Mouse (Mus musculus): Measurements from ENCODE around the gene Fgfr2. TPM values are rescaled to one million over a fixed set of nuclear protein-coding genes. Genes with fewer than 3 reads are reported as not detected.
A peak's percentile ranks its signal among the peaks of the same experiment; 100 is the strongest.

Gene Fgfr2
- polyA plus RNA-seq, 1 experiment from 2014 or later = 92.5 TPM

DNA sequence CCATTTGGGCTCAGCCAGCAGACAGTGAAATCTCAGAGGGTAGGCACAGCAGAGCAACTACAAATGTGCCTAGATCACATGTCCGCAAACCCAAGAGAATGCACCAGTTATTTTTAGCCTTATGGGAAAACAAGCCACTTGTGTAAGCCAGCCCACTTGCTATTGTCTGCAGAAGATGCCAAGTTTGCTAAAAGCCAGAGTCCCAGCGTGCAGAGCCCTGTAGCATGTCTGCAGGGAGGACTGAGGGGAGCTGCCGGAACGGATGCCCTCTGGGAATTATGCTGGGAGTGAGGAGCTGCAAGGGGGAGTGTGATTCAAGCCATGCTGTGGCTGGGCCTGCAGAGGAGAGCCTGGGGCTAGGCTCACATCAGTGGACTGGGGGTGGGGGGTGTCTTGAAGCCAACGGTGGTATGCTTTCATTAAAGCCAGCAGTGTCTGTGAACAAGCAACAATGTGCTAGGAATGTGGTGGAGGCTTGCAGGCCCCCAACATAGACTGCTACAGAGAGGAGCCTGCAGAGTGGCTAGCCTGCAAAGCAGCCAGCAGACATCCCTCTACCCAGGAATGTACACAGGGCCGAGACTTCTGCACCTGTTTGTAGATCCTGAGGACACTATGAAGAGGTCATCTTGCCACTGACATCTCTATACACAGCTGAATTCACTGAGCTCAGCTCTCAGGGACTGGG is 408.8 kb downstream of the Fgfr2 start:
- DNase-seq (ENCODE audit: low spot score) = peak; percentile 22
- Histone ChIP-seq H3K36me3 (peaks cover 27% of the 10 kb centered on the region), H3K4me3 (no peak overlapping the region), H3K27me3 (ENCODE audit: insufficient read depth, poor library complexity, severe bottlenecking) (no peaks in the 10 kb centered on the region), H3K27ac (peak overlapping the region; percentile 71), H3K4me1 (replicated peaks) (peaks cover 75% of the 10 kb centered on the region), H3K9me3 (no peaks in the 10 kb centered on the region)
- WGBS = 42% methylated on average over 6 of the region's 6 CpGs

DNA sequence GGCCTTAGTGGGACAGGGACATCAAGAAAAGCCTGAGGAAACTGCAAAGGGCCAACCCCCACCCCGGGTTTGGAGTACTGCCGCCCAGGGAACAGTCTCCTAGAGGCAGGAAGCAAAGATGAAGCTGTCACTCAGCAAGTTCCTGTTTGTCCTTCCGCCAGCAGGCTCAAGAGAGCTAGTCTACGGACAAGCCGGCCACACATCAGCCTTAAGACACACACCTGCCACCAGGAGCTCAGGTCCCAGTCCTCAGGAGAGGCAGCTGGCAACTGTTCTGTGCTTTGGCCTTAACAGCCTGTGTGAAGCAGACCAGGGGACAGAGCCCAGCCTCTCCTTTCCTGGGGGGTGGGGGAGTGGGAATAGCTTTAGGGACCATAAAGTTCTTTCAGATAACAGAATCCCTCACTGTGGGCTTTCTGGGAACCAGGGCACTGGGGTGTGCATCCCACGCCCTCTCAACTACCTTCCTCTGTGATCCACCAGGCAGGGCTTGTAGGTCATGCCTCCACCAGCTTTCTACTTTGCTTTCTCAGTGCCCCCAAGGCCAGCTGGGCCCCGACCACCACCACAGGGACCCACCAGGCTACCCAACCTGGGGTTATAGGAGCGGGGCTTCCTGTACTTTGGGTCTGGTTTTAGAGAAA is 409.5 kb downstream of the Fgfr2 start:
- no peak overlapping the region for H3K4me3 ChIP-seq
- no peak for DNase-seq (ENCODE audit: low spot score)
- H3K9me3 ChIP-seq = no peaks in the 10 kb centered on the region
- peaks cover 68% of the 10 kb centered on the region for H3K4me1 ChIP-seq (replicated peaks)
- WGBS = 72% methylated on average over 8 of the region's 8 CpGs
- peaks cover 27% of the 10 kb centered on the region for H3K36me3 ChIP-seq
- no peaks in the 10 kb centered on the region for H3K27me3 ChIP-seq (ENCODE audit: insufficient read depth, poor library complexity, severe bottlenecking)
- peak overlapping the region; percentile 71 for H3K27ac ChIP-seq

DNA sequence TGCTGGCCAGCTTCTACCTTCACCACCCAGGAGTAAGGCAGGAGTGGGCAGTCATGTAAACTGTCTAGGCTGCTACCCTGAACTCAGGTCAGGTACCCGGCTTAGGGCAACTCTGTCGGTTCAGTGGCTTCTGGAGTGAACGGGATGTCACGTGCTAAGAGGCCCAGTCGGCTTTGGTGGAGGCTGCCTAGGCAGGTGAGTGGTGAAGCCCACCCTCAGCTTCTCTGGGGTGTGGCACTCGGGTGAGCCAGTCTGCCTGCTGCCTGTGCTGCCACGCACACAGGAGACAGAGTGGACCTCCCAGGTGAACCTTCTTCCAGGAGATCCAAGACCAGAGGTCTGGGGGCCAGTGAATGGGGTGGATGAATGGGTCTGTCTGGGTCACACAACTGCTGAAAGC is 410.2 kb downstream of the Fgfr2 start:
- no peak overlapping the region; the same call in 1 of the 2 replicates for H3K27ac ChIP-seq
- no peaks in the 10 kb centered on the region for H3K27me3 ChIP-seq (ENCODE audit: insufficient read depth, poor library complexity, severe bottlenecking)
- DNase-seq (ENCODE audit: low spot score) = no peak
- 86% methylated on average over 7 of the region's 7 CpGs for WGBS
- no peaks in the 10 kb centered on the region for H3K9me3 ChIP-seq
- peaks cover 62% of the 10 kb centered on the region for H3K4me1 ChIP-seq (replicated peaks)
- peaks cover 27% of the 10 kb centered on the region for H3K36me3 ChIP-seq
- H3K4me3 ChIP-seq = no peak overlapping the region

- H3K4me3 ChIP-seq = no peak overlapping the region
- H3K4me1 ChIP-seq (replicated peaks) = peaks cover 54% of the 10 kb centered on the region
- 44% methylated on average over 16 of the region's 16 CpGs for WGBS
- no peaks in the 10 kb centered on the region for H3K27me3 ChIP-seq (ENCODE audit: insufficient read depth, poor library complexity, severe bottlenecking)
- no peak for DNase-seq (ENCODE audit: low spot score)
- H3K27ac ChIP-seq = peak overlapping the region; percentile 73
- H3K9me3 ChIP-seq = no peaks in the 10 kb centered on the region
- H3K36me3 ChIP-seq = peaks cover 24% of the 10 kb centered on the region
Observed at GRCm38 (mm10) chr7:132712044-132712708, 411.0 kb downstream of the Fgfr2 start.

GRCm38 (mm10) chr7:132711579-132711978 is 411.6 kb downstream of the Fgfr2 start:
- Histone ChIP-seq H3K4me1 (replicated peaks) (peaks cover 52% of the 10 kb centered on the region), H3K27me3 (ENCODE audit: insufficient read depth, poor library complexity, severe bottlenecking) (no peaks in the 10 kb centered on the region), H3K4me3 (no peak overlapping the region), H3K27ac (peak overlapping the region; percentile 73), H3K36me3 (peaks cover 24% of the 10 kb centered on the region), H3K9me3 (no peaks in the 10 kb centered on the region)
- no peak for DNase-seq (ENCODE audit: low spot score)
- 76% methylated on average over 9 of the region's 9 CpGs for WGBS

DNA sequence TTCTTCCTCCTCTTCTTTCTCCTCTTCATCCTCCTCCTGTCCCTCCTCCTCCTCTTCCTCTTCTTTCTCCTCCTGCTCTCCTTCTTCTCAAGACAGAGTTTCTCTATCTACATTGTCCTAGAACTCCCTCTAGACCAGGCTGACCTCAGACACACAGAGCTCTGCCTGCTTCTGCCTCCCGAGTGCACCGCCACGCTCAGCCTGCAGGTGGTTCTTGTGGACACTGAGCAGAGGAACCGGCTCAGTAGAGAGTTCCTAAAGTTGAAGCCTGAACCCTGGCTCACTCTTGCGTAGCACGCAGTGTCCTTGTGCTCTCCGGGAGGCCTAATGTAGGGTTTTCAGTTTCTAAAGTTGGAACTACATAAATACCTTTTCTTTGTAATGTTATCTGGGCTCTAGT is 418.0 kb downstream of the Fgfr2 start:
- Histone ChIP-seq H3K36me3 (no peaks in the 10 kb centered on the region), H3K9me3 (no peaks in the 10 kb centered on the region), H3K27ac (no peak overlapping the region), H3K4me3 (no peak overlapping the region), H3K27me3 (ENCODE audit: insufficient read depth, poor library complexity, severe bottlenecking) (no peaks in the 10 kb centered on the region), H3K4me1 (replicated peaks) (peaks cover 12% of the 10 kb centered on the region)
- 91% methylated on average over 7 of the region's 7 CpGs for WGBS
- no peak for DNase-seq (ENCODE audit: low spot score)

GRCm38 (mm10) chr7:132704310-132704875 is 418.8 kb downstream of the Fgfr2 start:
- Histone ChIP-seq H3K27me3 (ENCODE audit: insufficient read depth, poor library complexity, severe bottlenecking) (no peaks in the 10 kb centered on the region), H3K4me3 (no peak overlapping the region), H3K9me3 (no peaks in the 10 kb centered on the region), H3K27ac (no peak overlapping the region), H3K4me1 (replicated peaks) (peaks cover 20% of the 10 kb centered on the region), H3K36me3 (no peaks in the 10 kb centered on the region)
- no peak for DNase-seq (ENCODE audit: low spot score)
- 88% methylated on average over 8 of the region's 8 CpGs for WGBS

DNA sequence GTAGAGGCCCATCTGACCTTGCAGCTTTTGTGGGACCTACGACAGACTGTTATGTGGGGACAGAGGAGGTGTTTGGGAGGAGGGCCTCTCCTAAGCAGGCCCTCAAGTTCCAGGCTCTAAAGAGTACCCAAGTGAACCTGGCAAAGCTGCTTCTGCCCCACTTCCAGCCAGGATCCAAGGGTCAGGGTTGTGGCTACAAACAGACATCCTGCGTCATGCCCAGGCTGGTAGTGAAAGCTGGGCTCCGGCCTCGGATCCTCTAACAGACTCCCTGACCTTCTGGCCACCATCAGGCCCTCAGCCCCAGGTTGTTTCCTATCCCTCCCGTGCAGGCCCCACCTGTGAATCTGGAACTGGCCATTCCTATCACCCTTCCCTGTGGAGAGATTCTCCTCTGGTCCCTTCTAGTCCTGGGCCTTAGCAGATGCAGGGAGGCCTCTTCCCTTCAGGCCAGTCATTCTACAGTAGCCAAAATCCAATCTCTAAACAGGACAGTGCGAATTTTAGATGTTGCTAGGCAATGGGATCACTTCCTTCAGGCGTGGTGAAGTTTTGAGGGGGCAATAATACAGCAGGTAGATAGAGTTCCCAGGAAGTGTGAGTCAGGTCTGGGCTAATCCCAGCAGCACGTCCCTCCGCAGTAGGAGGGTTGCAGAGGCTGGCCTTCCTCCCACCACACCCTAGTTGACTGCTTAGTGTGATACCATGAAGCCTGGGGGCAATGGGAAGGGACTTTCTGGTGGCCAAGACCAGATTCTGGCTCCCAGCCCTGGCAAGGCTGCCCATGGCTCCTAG is 419.4 kb downstream of the Fgfr2 start:
- DNase-seq (ENCODE audit: low spot score) = no peak
- no peak overlapping the region; the same call in 1 of the 2 replicates for H3K27ac ChIP-seq
- no peaks in the 10 kb centered on the region for H3K27me3 ChIP-seq (ENCODE audit: insufficient read depth, poor library complexity, severe bottlenecking)
- H3K36me3 ChIP-seq = no peaks in the 10 kb centered on the region
- H3K4me1 ChIP-seq (replicated peaks) = peaks cover 27% of the 10 kb centered on the region
- WGBS = 84% methylated on average over 9 of the region's 9 CpGs
- H3K9me3 ChIP-seq = no peaks in the 10 kb centered on the region
- H3K4me3 ChIP-seq = no peak overlapping the region

- H3K4me3 ChIP-seq = no peak overlapping the region
- no peaks in the 10 kb centered on the region for H3K36me3 ChIP-seq
- no peaks in the 10 kb centered on the region for H3K9me3 ChIP-seq
- H3K4me1 ChIP-seq (replicated peaks) = peaks cover 28% of the 10 kb centered on the region
- H3K27ac ChIP-seq = peak overlapping the region; percentile 5
- 78% methylated on average over 5 of the region's 5 CpGs for WGBS
- no peak for DNase-seq (ENCODE audit: low spot score)
- H3K27me3 ChIP-seq (ENCODE audit: insufficient read depth, poor library complexity, severe bottlenecking) = no peaks in the 10 kb centered on the region
Observed at GRCm38 (mm10) chr7:132702492-132703070, 420.6 kb downstream of the Fgfr2 start.

- H3K27ac ChIP-seq = peak overlapping the region; percentile 5
- no peaks in the 10 kb centered on the region for H3K27me3 ChIP-seq (ENCODE audit: insufficient read depth, poor library complexity, severe bottlenecking)
- 81% methylated on average over 3 of the region's 3 CpGs for WGBS
- H3K4me3 ChIP-seq = no peak overlapping the region
- peaks cover 28% of the 10 kb centered on the region for H3K4me1 ChIP-seq (replicated peaks)
- no peak for DNase-seq (ENCODE audit: low spot score)
- no peaks in the 10 kb centered on the region for H3K36me3 ChIP-seq
- H3K9me3 ChIP-seq = no peaks in the 10 kb centered on the region
Observed at GRCm38 (mm10) chr7:132702024-132702423, 421.1 kb downstream of the Fgfr2 start.

DNA sequence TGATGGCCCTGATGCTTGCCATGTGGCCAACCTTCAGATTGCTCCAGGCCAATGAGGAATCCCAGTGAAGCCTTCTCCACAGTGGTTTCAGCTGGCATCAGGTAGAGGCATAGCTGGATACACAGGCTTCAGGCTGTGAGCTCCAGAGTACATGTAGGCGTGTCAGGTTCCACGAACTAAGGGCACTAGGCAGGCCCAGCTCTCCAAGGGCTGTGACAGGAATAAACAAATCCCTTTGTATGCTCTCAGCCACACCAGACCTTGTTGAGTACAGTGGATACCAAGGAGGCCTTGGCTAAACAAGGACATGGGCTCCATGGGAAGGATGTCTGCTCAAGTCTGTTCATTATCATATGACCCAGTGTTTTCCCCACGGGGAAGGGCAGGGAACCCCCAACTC is 421.7 kb downstream of the Fgfr2 start:
- Histone ChIP-seq H3K9me3 (no peaks in the 10 kb centered on the region), H3K4me1 (replicated peaks) (peaks cover 28% of the 10 kb centered on the region), H3K4me3 (no peak overlapping the region), H3K27me3 (ENCODE audit: insufficient read depth, poor library complexity, severe bottlenecking) (no peaks in the 10 kb centered on the region), H3K27ac (peak overlapping the region; percentile 57), H3K36me3 (no peaks in the 10 kb centered on the region)
- 88% methylated on average over 3 of the region's 3 CpGs for WGBS
- DNase-seq (ENCODE audit: low spot score) = no peak

DNA sequence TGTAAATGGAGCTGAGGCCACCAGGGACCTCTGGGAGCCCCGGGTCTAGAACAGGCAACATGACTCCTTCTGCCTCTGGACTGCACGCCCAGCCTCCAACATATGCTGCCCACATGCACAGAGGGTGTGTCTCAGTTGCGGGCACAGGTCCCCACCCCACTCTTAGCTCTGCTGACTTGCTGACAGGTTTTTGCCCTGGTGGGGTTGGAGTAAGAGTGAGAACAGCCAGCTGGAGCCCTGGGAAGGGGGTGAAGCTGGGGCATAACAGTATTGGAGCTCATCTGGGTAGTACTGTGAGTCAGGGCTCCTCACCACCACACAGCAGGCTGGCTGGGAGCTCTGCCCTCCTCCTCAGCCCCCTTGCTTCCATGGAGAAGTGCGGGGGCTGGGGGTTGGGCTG is 423.0 kb downstream of the Fgfr2 start:
- Histone ChIP-seq H3K9me3 (no peaks in the 10 kb centered on the region), H3K27me3 (ENCODE audit: insufficient read depth, poor library complexity, severe bottlenecking) (no peaks in the 10 kb centered on the region), H3K27ac (no peak overlapping the region), H3K4me1 (replicated peaks) (peaks cover 28% of the 10 kb centered on the region), H3K36me3 (no peaks in the 10 kb centered on the region), H3K4me3 (no peak overlapping the region)
- no peak for DNase-seq (ENCODE audit: low spot score)
- WGBS = 77% methylated on average over 4 of the region's 4 CpGs

Data from hindbrain, embryonic 10.5 days (tissue).